Mouse (Mus musculus) cerebellum, adult 2 months (tissue): ENCODE measurements at regions not wholly inside any gene's neighbourhood (a gene's known extent, or its start where the extent isn't known, plus 50 kb on each side); places are given as distances from the start of the nearest gene placed in this dataset.

Source experiments
- DNase-seq, 2 experiments: peaks; one replicate each; pipeline ENCODE4 v3.0.0; 2021
- H3K27ac ChIP-seq: fragments of 200-500 bp; 2 replicates; pipeline ENCODE4 v1.5.1; 2012; ENCODE audit warnings: low read length, control low read depth, inconsistent platforms; ENCODE audit not compliant: insufficient read depth
- H3K27me3 ChIP-seq: fragments of 200-500 bp; 2 replicates; pipeline ENCODE4 v1.6.1; 2012; ENCODE audit warnings: inconsistent platforms, mild to moderate bottlenecking, low read length, moderate library complexity; ENCODE audit not compliant: control insufficient read depth, insufficient read depth
- H3K4me1 ChIP-seq: fragments of 200-500 bp; 2 replicates; pipeline ENCODE4 v1.6.1; 2011; ENCODE audit warnings: low read length; ENCODE audit not compliant: control insufficient read depth, insufficient read depth
- H3K4me3 ChIP-seq: fragments of 200-500 bp; replicated peaks from 2 replicates; pipeline ENCODE3; 2011; ENCODE audit warnings: mild to moderate bottlenecking, low read depth, low read length, control low read depth; ENCODE audit not compliant: insufficient read depth
- CTCF ChIP-seq: fragments of 200-500 bp; IDR thresholded peaks from 2 replicates; pipeline ENCODE4 v1.5.1; 2011; ENCODE audit warnings: low read depth, mild to moderate bottlenecking, control low read depth, low read length, moderate library complexity, borderline replicate concordance; ENCODE audit not compliant: insufficient read depth
- POLR2A ChIP-seq: fragments of 200-500 bp; IDR thresholded peaks from 2 replicates; pipeline ENCODE4 v1.6.1; 2011; ENCODE audit warnings: low read length, control low read depth, borderline replicate concordance; ENCODE audit not compliant: insufficient read depth
- WGBS: fragments of 180-500 bp; shearing (Covaris S2); methylation state at CpG from one replicate; pipeline ENCODE4 v1.1.7; 2018; 5-methylcytosine and 5-hydroxymethylcytosine counted together

GRCm38 (mm10) chr2:133748493-133748892 lies 196.5 kb downstream of the Bmp2 start:
- TF ChIP-seq CTCF (no peak), POLR2A (no peak)
- no peaks in the 10 kb centered on the region for H3K4me1 ChIP-seq
- no peak for DNase-seq
- H3K27me3 ChIP-seq = no peaks in the 10 kb centered on the region
- 82% methylated on average over 4 of the region's 4 CpGs for WGBS
- no peak overlapping the region for H3K4me3 ChIP-seq
- no peak overlapping the region for H3K27ac ChIP-seq

GRCm38 (mm10) chr2:133749846-133750637 lies 198.1 kb downstream of the Bmp2 start:
- no peaks in the 10 kb centered on the region for H3K4me1 ChIP-seq
- TF ChIP-seq CTCF (no peak), POLR2A (no peak)
- no peak for DNase-seq
- WGBS = 77% methylated on average over 4 of the region's 4 CpGs
- no peak overlapping the region for H3K27ac ChIP-seq
- H3K27me3 ChIP-seq = no peaks in the 10 kb centered on the region
- no peak overlapping the region for H3K4me3 ChIP-seq

GRCm38 (mm10) chr2:133754088-133754487 lies 202.1 kb downstream of the Bmp2 start:
- no peak for TF ChIP-seq POLR2A
- TF ChIP-seq CTCF = no peak
- Histone ChIP-seq H3K4me1 (no peaks in the 10 kb centered on the region), H3K4me3 (no peak overlapping the region), H3K27ac (no peak overlapping the region), H3K27me3 (no peaks in the 10 kb centered on the region)
- 78% methylated on average over 3 of the region's 3 CpGs for WGBS
- DNase-seq = no peak

GRCm38 (mm10) chr2:133761496-133761895 lies 209.5 kb downstream of the Bmp2 start:
- DNase-seq = no peak
- Histone ChIP-seq H3K27ac (no peak overlapping the region), H3K4me1 (no peaks in the 10 kb centered on the region), H3K27me3 (no peaks in the 10 kb centered on the region), H3K4me3 (no peak overlapping the region)
- TF ChIP-seq CTCF = no peak
- TF ChIP-seq POLR2A = no peak
- WGBS = 64% methylated on average over 7 of the region's 7 CpGs

- Histone ChIP-seq H3K4me1 (no peaks in the 10 kb centered on the region), H3K4me3 (no peak overlapping the region), H3K27ac (no peak overlapping the region), H3K27me3 (no peaks in the 10 kb centered on the region)
- WGBS = 92% methylated on average over 1 of the region's 1 CpGs
- TF ChIP-seq CTCF (no peak), POLR2A (no peak)
- DNase-seq = no peak
These were observed 216.6 kb downstream of the Bmp2 start for GRCm38 (mm10) chr2:133768546-133768945.

GRCm38 (mm10) chr2:133783588-133784342 lies 231.8 kb downstream of the Bmp2 start:
- 75% methylated on average over 7 of the region's 7 CpGs for WGBS
- no peak for TF ChIP-seq POLR2A
- no peak for TF ChIP-seq CTCF
- DNase-seq = no peak
- Histone ChIP-seq H3K4me3 (no peak overlapping the region), H3K4me1 (no peaks in the 10 kb centered on the region), H3K27ac (no peak overlapping the region), H3K27me3 (no peaks in the 10 kb centered on the region)

DNA sequence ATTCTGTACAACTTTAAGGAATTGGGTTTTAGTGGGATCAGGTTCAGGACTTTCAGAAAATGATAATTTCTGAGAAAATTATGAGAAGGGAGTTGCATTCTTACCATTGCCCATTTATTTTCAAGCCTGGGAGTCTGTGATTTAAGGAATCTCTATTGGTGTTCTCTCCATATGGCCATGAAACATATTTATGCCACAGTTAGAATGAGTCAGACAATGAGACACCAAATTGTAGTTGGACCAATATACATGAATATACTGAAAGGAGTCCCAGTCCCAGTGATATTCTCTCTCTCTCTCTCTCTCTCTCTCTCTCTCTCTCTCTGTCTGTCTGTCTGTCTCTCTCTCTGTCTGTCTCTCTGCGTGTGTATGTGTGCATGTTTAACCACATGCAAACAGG lies 239.1 kb downstream of the Bmp2 start:
- no peaks in the 10 kb centered on the region for H3K27me3 ChIP-seq
- no peak overlapping the region for H3K27ac ChIP-seq
- no peak for DNase-seq
- H3K4me1 ChIP-seq = no peaks in the 10 kb centered on the region
- no peak overlapping the region for H3K4me3 ChIP-seq
- TF ChIP-seq CTCF (no peak), POLR2A (no peak)
- 83% methylated on average over 1 of the region's 1 CpGs for WGBS

- Histone ChIP-seq H3K4me1 (no peaks in the 10 kb centered on the region), H3K4me3 (no peak overlapping the region), H3K27ac (no peak overlapping the region), H3K27me3 (no peaks in the 10 kb centered on the region)
- no peak for TF ChIP-seq CTCF
- TF ChIP-seq POLR2A = no peak
- no peak for DNase-seq
- 25% methylated on average over 2 of the region's 2 CpGs for WGBS
These were observed 241.3 kb downstream of the Bmp2 start for GRCm38 (mm10) chr2:133793293-133793692.
